In genomic region chr11:36176106-36176505, GRCm38 (mm10) we compare ENCODE assay signal across 13 mouse cellular contexts.
A peak's percentile ranks its signal among the peaks of the same experiment; 100 is the strongest.
DNase-seq lines count a peak whose midpoint lies in the region; ATAC-seq lines count a peak whose summit lies in the region.
"Had no signal": no experiment of that assay in that cellular context is flagged by ENCODE, and none has a peak within 500 bp of the region (broad histone marks: within the 10 kb centered on the region; RNA-seq: fewer than 3 reads in every experiment).

No protein-coding gene starts in this region.

- H3K4me3 ChIP-seq in midbrain, embryonic 11.5 days (ENCODE audit: low read depth, low read length) = no peak overlapping the region
- no peak overlapping the region for H3K4me3 ChIP-seq in midbrain, embryonic 10.5 days
- H3K4me3 ChIP-seq: liver, embryonic 15.5 days; megakaryocyte, embryonic 14.5 days had no signal

- no peak overlapping the region for H3K27ac ChIP-seq in midbrain, embryonic 11.5 days (ENCODE audit: low read depth, low read length)
- H3K27ac ChIP-seq in midbrain, embryonic 10.5 days (replicated peaks) = no peak overlapping the region
- H3K27ac ChIP-seq: liver, embryonic 15.5 days had no signal

- no peaks in the 10 kb centered on the region for H3K27me3 ChIP-seq in midbrain, embryonic 11.5 days (ENCODE audit: control insufficient read depth, insufficient read depth, low read length)
- H3K27me3 ChIP-seq in midbrain, embryonic 10.5 days (ENCODE audit: low read depth, poor library complexity, severe bottlenecking) = 0 out of 2 replicates have a peak, but pooled peaks cover 3% of the 10 kb centered on the region
- H3K27me3 ChIP-seq: liver, embryonic 15.5 days; megakaryocyte, embryonic 14.5 days had no signal

- no peak overlapping the region for H3K9ac ChIP-seq in midbrain, embryonic 11.5 days (ENCODE audit: low read length)
- H3K9ac ChIP-seq: liver, embryonic 15.5 days had no signal

- 90% methylated on average over 7 of the region's 7 CpGs for WGBS in midbrain, embryonic 11.5 days
- WGBS in midbrain, embryonic 10.5 days = 88% methylated on average over 7 of the region's 7 CpGs

- H3K36me3 ChIP-seq in midbrain, embryonic 11.5 days (ENCODE audit: control insufficient read depth, insufficient read depth, low read length) = no peaks in the 10 kb centered on the region
- peaks cover 3% of the 10 kb centered on the region; the same call in 1 of the 2 replicates for H3K36me3 ChIP-seq in midbrain, embryonic 10.5 days
- H3K36me3 ChIP-seq: liver, embryonic 15.5 days had no signal

- no peak for ATAC-seq in midbrain, embryonic 11.5 days (ENCODE audit: low FRiP score)

- H3K4me2 ChIP-seq in midbrain, embryonic 11.5 days = no peak overlapping the region
- H3K4me2 ChIP-seq: liver, embryonic 15.5 days had no signal

- H3K4me1 ChIP-seq in midbrain, embryonic 11.5 days (ENCODE audit: control insufficient read depth, insufficient read depth, low read length) = no peaks in the 10 kb centered on the region
- H3K4me1 ChIP-seq in midbrain, embryonic 10.5 days = peaks cover 8% of the 10 kb centered on the region
- H3K4me1 ChIP-seq: liver, embryonic 15.5 days; megakaryocyte, embryonic 14.5 days had no signal

- peak; percentile 73 to 83 for DNase-seq in cerebellum, postnatal 10 days
- DNase-seq in cerebellum, adult 8-10 months = no peak
- DNase-seq in midbrain, embryonic 11.5 days (ENCODE audit: low spot score, missing footprints) = peak; percentile 75
- DNase-seq in midbrain, embryonic 10.5 days (ENCODE audit: low spot score) = no peak
- peak; percentile 69 to 85 for DNase-seq in layer of hippocampus, postnatal 14 days (ENCODE audit: low spot score in 2 of 2)
- DNase-seq in right cerebral cortex, postnatal 14 days = peak; percentile 35
- no peak for DNase-seq in testis, postnatal 10 days (ENCODE audit: low spot score)
- DNase-seq in ovary, adult 18-20 months (ENCODE audit: low spot score) = no peak
- DNase-seq: cerebellum, adult 18-20 months; kidney, postnatal 4 days; thymus, postnatal 36 days had no signal

- no peaks in the 10 kb centered on the region; the same call in 1 of the 2 replicates for H3K9me3 ChIP-seq in midbrain, embryonic 11.5 days (ENCODE audit: control insufficient read depth, low read length)
- no peaks in the 10 kb centered on the region for H3K9me3 ChIP-seq in midbrain, embryonic 10.5 days (replicated peaks)
- H3K9me3 ChIP-seq: liver, embryonic 15.5 days had no signal

Comparison
In these comparisons a context has a peak if more than half of its experiments do, and no peak if none do; other contexts are left out.
1. DNase-seq: peak in cerebellum, postnatal 10 days (2 of 2), midbrain, embryonic 11.5 days (single experiment), layer of hippocampus, postnatal 14 days (2 of 2) and right cerebral cortex, postnatal 14 days (single experiment); none in cerebellum, adult 8-10 months (single experiment), midbrain, embryonic 10.5 days (single experiment), testis, postnatal 10 days (single experiment) and ovary, adult 18-20 months (single experiment).